Mouse (Mus musculus): ENCODE results near the gene Fam222a.
A peak's percentile ranks its signal among the peaks of the same experiment; 100 is the strongest.

The Fam222a gene

GRCm38 (mm10) chr5:114567565-114568197 is at the start of gene Fam222a:
Gene Fam222a, plus strand, starts transcription at chr5:114568016.
- DNase-seq: peak; percentile 58 to 65

GRCm38 (mm10) chr5:114528355-114528754 is 39.5 kb upstream of the Fam222a start:
- no peak for DNase-seq

- DNase-seq: no peak
Measured at GRCm38 (mm10) chr5:114530337-114530736, 37.5 kb upstream of the Fam222a start.

- no peak for DNase-seq
Measured at GRCm38 (mm10) chr5:114532055-114532454, 35.8 kb upstream of the Fam222a start.

GRCm38 (mm10) chr5:114537308-114538020 is 30.4 kb upstream of the Fam222a start:
- no peak for DNase-seq

GRCm38 (mm10) chr5:114538021-114538405 is 29.8 kb upstream of the Fam222a start:
- DNase-seq: no peak

GRCm38 (mm10) chr5:114538752-114539151 is 29.1 kb upstream of the Fam222a start:
- no peak for DNase-seq

GRCm38 (mm10) chr5:114539766-114540165 is 28.1 kb upstream of the Fam222a start:
- DNase-seq: no peak

GRCm38 (mm10) chr5:114541656-114542445 is 26.0 kb upstream of the Fam222a start:
- no peak for DNase-seq

GRCm38 (mm10) chr5:114543656-114544055 is 24.2 kb upstream of the Fam222a start:
- no peak for DNase-seq

GRCm38 (mm10) chr5:114544205-114544604 is 23.6 kb upstream of the Fam222a start:
- no peak for DNase-seq

- DNase-seq: no peak
Measured at GRCm38 (mm10) chr5:114545076-114545475, 22.7 kb upstream of the Fam222a start.

GRCm38 (mm10) chr5:114548976-114549375 is 18.8 kb upstream of the Fam222a start:
- DNase-seq: no peak

GRCm38 (mm10) chr5:114549770-114550169 is 18.0 kb upstream of the Fam222a start:
- no peak for DNase-seq

- DNase-seq: no peak
Measured at GRCm38 (mm10) chr5:114550431-114550830, 17.4 kb upstream of the Fam222a start.

- DNase-seq: no peak
Measured at GRCm38 (mm10) chr5:114550886-114551492, 16.8 kb upstream of the Fam222a start.

- DNase-seq: no peak
Measured at GRCm38 (mm10) chr5:114552507-114553208, 15.2 kb upstream of the Fam222a start.

GRCm38 (mm10) chr5:114553706-114554105 is 14.1 kb upstream of the Fam222a start:
- no peak for DNase-seq

GRCm38 (mm10) chr5:114555424-114555823 is 12.4 kb upstream of the Fam222a start:
- DNase-seq: no peak

- no peak for DNase-seq
Measured at GRCm38 (mm10) chr5:114556109-114556508, 11.7 kb upstream of the Fam222a start.

GRCm38 (mm10) chr5:114557765-114558731 is 9.8 kb upstream of the Fam222a start:
- no peak for DNase-seq
